In genomic region chr1:180777660-180778402, GRCm38 (mm10) we compare ENCODE assay signal across 8 mouse cellular contexts. TPM values are rescaled to one million over a fixed set of nuclear protein-coding genes. Genes with fewer than 3 reads are reported as not detected.
DNase-seq lines count a peak whose midpoint lies in the region; ATAC-seq and TF ChIP-seq lines count a peak whose summit lies in the region.

No protein-coding gene starts in this region.

- WGBS in heart, embryonic 10.5 days, result under 1% methylated on average over 56 of the region's 56 CpGs
- under 1% methylated on average over 55 of the region's 56 CpGs for WGBS in kidney, embryonic 14.5 days
- WGBS in limb, embryonic 14.5 days, result under 1% methylated on average over 43 of the region's 56 CpGs
- under 1% methylated on average over 56 of the region's 56 CpGs for WGBS in midbrain, embryonic 16.5 days
- WGBS in spleen, adult 2 months, result under 1% methylated on average over 56 of the region's 56 CpGs

- no peak for TF ChIP-seq CTCF in embryonic fibroblast, embryonic 13.5 days (IDR thresholded peaks at IDR 0.05; ENCODE audit: borderline replicate concordance, insufficient read depth, low read length)
- peak; percentile 28; the same call in 1 of the 2 replicates for TF ChIP-seq CTCF in spleen, adult 2 months (IDR thresholded peaks at IDR 0.05; ENCODE audit: extremely low read depth, insufficient read depth, insufficient read length, insufficient replicate concordance)

- DNase-seq in B cell, adult 2 months, result peak; percentile 60 to 65
- peak; percentile 96 for DNase-seq in brain, adult 2 months (ENCODE audit: low read depth, low spot score)
- peak; percentile 94 for DNase-seq in heart, embryonic 10.5 days (ENCODE audit: low spot score)
- DNase-seq in limb, embryonic 14.5 days (ENCODE audit: low spot score), result peak; percentile 93
- peak in 1 of 2 experiments; percentile 71 for DNase-seq in spleen, adult 2 months (ENCODE audit: low read depth in 1 of 2, low spot score in 2 of 2)

- 0 out of 2 replicates have a peak, but pooled peaks cover 4% of the 10 kb centered on the region for H3K27me3 ChIP-seq in heart, embryonic 10.5 days (ENCODE audit: insufficient read depth, poor library complexity, severe bottlenecking)
- H3K27me3 ChIP-seq in kidney, embryonic 14.5 days (ENCODE audit: control insufficient read depth, insufficient read depth, low read length), result no peaks in the 10 kb centered on the region
- no peaks in the 10 kb centered on the region for H3K27me3 ChIP-seq in limb, embryonic 14.5 days (ENCODE audit: control insufficient read depth, insufficient read depth, low read length)
- no peaks in the 10 kb centered on the region for H3K27me3 ChIP-seq in midbrain, embryonic 16.5 days (ENCODE audit: control insufficient read depth, insufficient read depth, low read depth, low read length)
- no peaks in the 10 kb centered on the region for H3K27me3 ChIP-seq in spleen, adult 2 months (ENCODE audit: control insufficient read depth, insufficient read depth, low read length)

- peak; percentile 82 for TF ChIP-seq POLR2A in embryonic fibroblast, embryonic 13.5 days (IDR thresholded peaks at IDR 0.05; ENCODE audit: low read depth, low read length)
- TF ChIP-seq POLR2A in limb, embryonic 14.5 days (IDR thresholded peaks at IDR 0.05; ENCODE audit: borderline replicate concordance, extremely low read depth, insufficient read depth, insufficient read length), result peak; percentile 72; the same call in 1 of the 2 replicates
- TF ChIP-seq POLR2A in spleen, adult 2 months (IDR thresholded peaks at IDR 0.05; ENCODE audit: low read depth, low read length), result peak; percentile 63

- no peaks in the 10 kb centered on the region for H3K36me3 ChIP-seq in heart, embryonic 10.5 days
- no peaks in the 10 kb centered on the region for H3K36me3 ChIP-seq in kidney, embryonic 14.5 days (ENCODE audit: control insufficient read depth, insufficient read depth, low read length)
- H3K36me3 ChIP-seq in limb, embryonic 14.5 days (ENCODE audit: control insufficient read depth, insufficient read depth, low read length), result no peaks in the 10 kb centered on the region
- no peaks in the 10 kb centered on the region for H3K36me3 ChIP-seq in midbrain, embryonic 16.5 days (ENCODE audit: control insufficient read depth, insufficient read depth, low read length)
- H3K36me3 ChIP-seq in spleen, adult 2 months (ENCODE audit: control insufficient read depth, insufficient read depth, low read length), result no peaks in the 10 kb centered on the region

- no peaks in the 10 kb centered on the region for H3K4me1 ChIP-seq in embryonic fibroblast, embryonic 13.5 days (ENCODE audit: control insufficient read depth, insufficient read depth, low read length)
- H3K4me1 ChIP-seq in heart, embryonic 10.5 days, result peaks cover 32% of the 10 kb centered on the region
- peaks cover 11% of the 10 kb centered on the region for H3K4me1 ChIP-seq in kidney, embryonic 14.5 days (ENCODE audit: control insufficient read depth, insufficient read depth, low read length)
- H3K4me1 ChIP-seq in limb, embryonic 14.5 days (ENCODE audit: control insufficient read depth, insufficient read depth, low read length), result peaks cover 7% of the 10 kb centered on the region; the same call in 1 of the 2 replicates
- peaks cover 6% of the 10 kb centered on the region for H3K4me1 ChIP-seq in midbrain, embryonic 16.5 days (ENCODE audit: control insufficient read depth, insufficient read depth, low read length)
- peaks cover 3% of the 10 kb centered on the region; the same call in 1 of the 2 replicates for H3K4me1 ChIP-seq in spleen, adult 2 months (ENCODE audit: control insufficient read depth, insufficient read depth, insufficient read length)

- ATAC-seq in kidney, embryonic 14.5 days (ENCODE audit: low FRiP score, low TSS enrichment), result peak; percentile 87
- peak; percentile 87 for ATAC-seq in limb, embryonic 14.5 days (ENCODE audit: low FRiP score, low read depth)
- ATAC-seq in midbrain, embryonic 16.5 days, result peak; percentile 89

- H3K4me2 ChIP-seq in kidney, embryonic 14.5 days (replicated peaks; ENCODE audit: low read depth, low read length), result peak overlapping the region; percentile 90
- H3K4me2 ChIP-seq in limb, embryonic 14.5 days (replicated peaks; ENCODE audit: low read depth, low read length, severe bottlenecking), result peak overlapping the region; percentile 80
- H3K4me2 ChIP-seq in midbrain, embryonic 16.5 days (ENCODE audit: low read length), result peak overlapping the region; percentile 98

- peak overlapping the region; percentile 68 for H3K27ac ChIP-seq in embryonic fibroblast, embryonic 13.5 days (ENCODE audit: insufficient read depth, low read length)
- peak overlapping the region; percentile 97 for H3K27ac ChIP-seq in heart, embryonic 10.5 days
- H3K27ac ChIP-seq in kidney, embryonic 14.5 days (ENCODE audit: low read depth, low read length), result peak overlapping the region; percentile 96
- H3K27ac ChIP-seq in limb, embryonic 14.5 days (replicated peaks; ENCODE audit: low read depth, low read length), result peak overlapping the region; percentile 93
- H3K27ac ChIP-seq in midbrain, embryonic 16.5 days (ENCODE audit: low read length), result peak overlapping the region; percentile 86
- H3K27ac ChIP-seq in spleen, adult 2 months (ENCODE audit: insufficient read depth, low read length), result peak overlapping the region; percentile 81

- peaks cover 4% of the 10 kb centered on the region; the same call in 1 of the 2 replicates for H3K9me3 ChIP-seq in heart, embryonic 10.5 days
- H3K9me3 ChIP-seq in kidney, embryonic 14.5 days (ENCODE audit: control insufficient read depth, low read length), result no peaks in the 10 kb centered on the region
- H3K9me3 ChIP-seq in limb, embryonic 14.5 days (ENCODE audit: control insufficient read depth, low read length), result no peaks in the 10 kb centered on the region
- no peaks in the 10 kb centered on the region for H3K9me3 ChIP-seq in midbrain, embryonic 16.5 days (replicated peaks; ENCODE audit: control insufficient read depth, low read length, poor library complexity, severe bottlenecking)

- H3K4me3 ChIP-seq in embryonic fibroblast, embryonic 13.5 days (ENCODE audit: insufficient read depth, low read length), result peak overlapping the region; percentile 54
- H3K4me3 ChIP-seq in heart, embryonic 10.5 days, result peak overlapping the region; percentile 77
- H3K4me3 ChIP-seq in kidney, embryonic 14.5 days (ENCODE audit: low read length), result peak overlapping the region; percentile 56
- peak overlapping the region; percentile 61 for H3K4me3 ChIP-seq in limb, embryonic 14.5 days (replicated peaks; ENCODE audit: low read length)
- H3K4me3 ChIP-seq in midbrain, embryonic 16.5 days (ENCODE audit: low read depth, low read length), result peak overlapping the region; percentile 74
- H3K4me3 ChIP-seq in spleen, adult 2 months (ENCODE audit: extremely low read depth, insufficient read depth, insufficient read length), result peak overlapping the region; percentile 63

- H3K9ac ChIP-seq in kidney, embryonic 14.5 days (ENCODE audit: low read depth, low read length), result peak overlapping the region; percentile 70
- H3K9ac ChIP-seq in limb, embryonic 14.5 days (ENCODE audit: low read depth, low read length, severe bottlenecking), result peak overlapping the region; percentile 77
- H3K9ac ChIP-seq in midbrain, embryonic 16.5 days (ENCODE audit: low read depth, low read length), result peak overlapping the region; percentile 83

RNA-seq across cellular contexts. Expression of gene H3f3a, which starts 35.9 kb away (rescaled TPM):
- polyA plus RNA-seq in embryonic fibroblast, embryonic 13.5 days (2011; ENCODE audit: insufficient read length, low read depth, missing spikeins), result 542 and 820 TPM in 2 replicates
- polyA plus RNA-seq in heart, embryonic 10.5 days (2016; fragmentation: Nextera tagmentation; extraction: Ambion mirVana), result 1,530 and 1,842 TPM in 2 replicates
- 2,845 and 3,531 TPM in 2 replicates for polyA plus RNA-seq in kidney, embryonic 14.5 days (2014; fragmentation: Nextera tagmentation; extraction: Ambion mirVana)
- 1,296 and 1,586 TPM in 2 replicates for polyA plus RNA-seq in limb, embryonic 14.5 days (2012; rRNA removed)
- polyA plus RNA-seq in limb, embryonic 14.5 days (2014; fragmentation: Nextera tagmentation; extraction: Ambion mirVana), result 2,743 and 2,800 TPM in 2 replicates
- polyA plus RNA-seq in midbrain, embryonic 16.5 days (2015; fragmentation: Nextera tagmentation; extraction: Ambion mirVana), result 2,888 and 3,200 TPM in 2 replicates
- polyA plus RNA-seq in spleen, adult 2 months (2012; rRNA removed), result 361 and 391 TPM in 2 replicates

RNA-seq across cellular contexts. Expression of gene Acbd3, which starts 52.0 kb away (rescaled TPM):
- polyA plus RNA-seq in embryonic fibroblast, embryonic 13.5 days (2011; ENCODE audit: insufficient read length, low read depth, missing spikeins), result 66.3 and 69.4 TPM in 2 replicates
- 20.5 and 24.5 TPM in 2 replicates for polyA plus RNA-seq in heart, embryonic 10.5 days (2016; fragmentation: Nextera tagmentation; extraction: Ambion mirVana)
- 18.8 and 28.0 TPM in 2 replicates for polyA plus RNA-seq in kidney, embryonic 14.5 days (2014; fragmentation: Nextera tagmentation; extraction: Ambion mirVana)
- 40.1 and 41.9 TPM in 2 replicates for polyA plus RNA-seq in limb, embryonic 14.5 days (2012; rRNA removed)
- 29.4 and 30.3 TPM in 2 replicates for polyA plus RNA-seq in limb, embryonic 14.5 days (2014; fragmentation: Nextera tagmentation; extraction: Ambion mirVana)
- polyA plus RNA-seq in midbrain, embryonic 16.5 days (2015; fragmentation: Nextera tagmentation; extraction: Ambion mirVana), result 22.4 and 23.9 TPM in 2 replicates
- 7.3 and 8.2 TPM in 2 replicates for polyA plus RNA-seq in spleen, adult 2 months (2012; rRNA removed)
